Comparison of ENCODE assay signal across 17 mouse cellular contexts in genomic region chr5:111007900-111008299, GRCm38 (mm10).
A peak's percentile ranks its signal among the peaks of the same experiment; 100 is the strongest.
DNase-seq lines count a peak whose midpoint lies in the region; TF ChIP-seq lines count a peak whose summit lies in the region.
"Had no signal": no experiment of that assay in that cellular context is flagged by ENCODE, and none has a peak within 500 bp of the region (broad histone marks: within the 10 kb centered on the region; RNA-seq: fewer than 3 reads in every experiment).

No protein-coding gene starts in this region.

- TF ChIP-seq POLR2A in brain, embryonic 14.5 days (IDR thresholded peaks at IDR 0.05; ENCODE audit: borderline replicate concordance, extremely low read depth, insufficient read depth, insufficient read length, poor library complexity, severe bottlenecking) = no peak

- peak; percentile 16 for DNase-seq in cerebellum, adult 11 months
- no peak for DNase-seq in cerebellum, postnatal 4 days (ENCODE audit: low spot score in 2 of 2)
- DNase-seq in heart, embryonic 10.5 days (ENCODE audit: low spot score) = peak; percentile 67
- DNase-seq in heart, postnatal 14 days = no peak
- peak; percentile 65 for DNase-seq in brain, embryonic 14.5 days (ENCODE audit: low read depth)
- DNase-seq in cerebellum, postnatal 36 days = peak; percentile 28 to 50
- DNase-seq in layer of hippocampus, adult 18-20 months (ENCODE audit: low spot score in 2 of 2) = no peak
- no peak for DNase-seq in heart, postnatal 4 days
- DNase-seq: adrenal gland, postnatal 36 days; kidney, postnatal 14 days; lung, postnatal 36 days; thymus, postnatal 14 days had no signal

- H3K9me3 ChIP-seq in heart, embryonic 10.5 days = 0 out of 2 replicates have a peak, but pooled peaks cover 5% of the 10 kb centered on the region
- H3K9me3 ChIP-seq: intestine, embryonic 15.5 days; liver, embryonic 15.5 days had no signal

- H3K36me3 ChIP-seq in heart, embryonic 10.5 days = peaks cover 13% of the 10 kb centered on the region; the same call in 1 of the 2 replicates
- H3K36me3 ChIP-seq: intestine, embryonic 15.5 days; liver, embryonic 15.5 days had no signal

- H3K27me3 ChIP-seq in heart, embryonic 10.5 days (ENCODE audit: insufficient read depth, poor library complexity, severe bottlenecking) = no peaks in the 10 kb centered on the region
- H3K27me3 ChIP-seq: intestine, embryonic 15.5 days; liver, embryonic 15.5 days; midbrain, embryonic 12.5 days had no signal

- no peak for TF ChIP-seq CTCF in brain, embryonic 14.5 days (IDR thresholded peaks at IDR 0.05; ENCODE audit: borderline replicate concordance, extremely low read depth, insufficient read depth, insufficient read length)

- 80% methylated on average over 8 of the region's 8 CpGs for WGBS in heart, embryonic 10.5 days

- peaks cover 40% of the 10 kb centered on the region for H3K4me1 ChIP-seq in heart, embryonic 10.5 days
- H3K4me1 ChIP-seq: liver, embryonic 15.5 days had no signal

- no peak overlapping the region for H3K4me3 ChIP-seq in heart, embryonic 10.5 days
- H3K4me3 ChIP-seq: intestine, embryonic 15.5 days; liver, embryonic 15.5 days; midbrain, embryonic 12.5 days; myocyte had no signal

- intact Hi-C loops in heart, postnatal 14 days (cut with DNase I) = no loop called here

- H3K27ac ChIP-seq in heart, embryonic 10.5 days = no peak overlapping the region
- H3K27ac ChIP-seq: intestine, embryonic 15.5 days; liver, embryonic 15.5 days; stomach, postnatal 0 days had no signal

Comparison
In these comparisons a context has a peak if more than half of its experiments do, and no peak if none do; other contexts are left out.
1. DNase-seq: peak in cerebellum, adult 11 months (single experiment), heart, embryonic 10.5 days (single experiment), brain, embryonic 14.5 days (single experiment) and cerebellum, postnatal 36 days (2 of 2); none in cerebellum, postnatal 4 days (0 of 2), heart, postnatal 14 days (0 of 2), layer of hippocampus, adult 18-20 months (0 of 2) and heart, postnatal 4 days (single experiment).